Mouse (Mus musculus): ENCODE results near the gene Erbin.

- TF ChIP-seq GATA1 (IDR thresholded peaks at IDR 0.05; ENCODE audit: low read length) = no peak
- TF ChIP-seq TAL1 (IDR thresholded peaks at IDR 0.05; ENCODE audit: low read length) = no peak
These were observed 102.4 kb downstream of the Erbin start for GRCm38 (mm10) chr13:103817935-103818334.
